Mouse (Mus musculus) right cerebral cortex, postnatal 25 days (tissue): Measurements from ENCODE around the gene Nkd1.

Experiments used
- DNase-seq: peaks from one replicate; pipeline ENCODE4 v3.0.0; 2022

The Nkd1 gene

GRCm38 (mm10) chr8:88577666-88578065 lies 56.5 kb downstream of the Nkd1 start:
- no peak for DNase-seq

GRCm38 (mm10) chr8:88578413-88579175 lies 57.4 kb downstream of the Nkd1 start:
- DNase-seq: no peak

GRCm38 (mm10) chr8:88579246-88579645 lies 58.1 kb downstream of the Nkd1 start:
- DNase-seq: no peak

- DNase-seq: peak; percentile 49
These were observed 58.6 kb downstream of the Nkd1 start for GRCm38 (mm10) chr8:88579668-88580330.

- DNase-seq: no peak
These were observed 59.6 kb downstream of the Nkd1 start for GRCm38 (mm10) chr8:88580785-88581184.

GRCm38 (mm10) chr8:88583863-88584262 lies 62.7 kb downstream of the Nkd1 start:
- DNase-seq: no peak

- DNase-seq: no peak
These were observed 67.2 kb downstream of the Nkd1 start for GRCm38 (mm10) chr8:88588205-88588889.

GRCm38 (mm10) chr8:88590226-88590625 lies 69.1 kb downstream of the Nkd1 start:
- no peak for DNase-seq

- DNase-seq: no peak
These were observed 72.8 kb downstream of the Nkd1 start for GRCm38 (mm10) chr8:88593947-88594346.

- no peak for DNase-seq
These were observed 74.9 kb downstream of the Nkd1 start for GRCm38 (mm10) chr8:88596042-88596441.

GRCm38 (mm10) chr8:88598578-88598977 lies 77.4 kb downstream of the Nkd1 start:
- no peak for DNase-seq

- no peak for DNase-seq
These were observed 78.3 kb downstream of the Nkd1 start for GRCm38 (mm10) chr8:88599491-88599890.

GRCm38 (mm10) chr8:88603446-88603989 lies 82.4 kb downstream of the Nkd1 start:
- no peak for DNase-seq

GRCm38 (mm10) chr8:88604065-88605038 lies 83.2 kb downstream of the Nkd1 start:
- no peak for DNase-seq

GRCm38 (mm10) chr8:88605361-88606040 lies 84.3 kb downstream of the Nkd1 start:
- DNase-seq: no peak

- DNase-seq: no peak
These were observed 87.9 kb downstream of the Nkd1 start for GRCm38 (mm10) chr8:88609036-88609435.

- DNase-seq: no peak
These were observed 89.1 kb downstream of the Nkd1 start for GRCm38 (mm10) chr8:88610271-88610670.

GRCm38 (mm10) chr8:88614981-88615380 lies 93.8 kb downstream of the Nkd1 start:
- no peak for DNase-seq

- no peak for DNase-seq
These were observed 97.5 kb downstream of the Nkd1 start for GRCm38 (mm10) chr8:88618612-88619011.

- no peak for DNase-seq
These were observed 98.4 kb downstream of the Nkd1 start for GRCm38 (mm10) chr8:88619513-88619912.

- DNase-seq: no peak
These were observed 99.8 kb downstream of the Nkd1 start for GRCm38 (mm10) chr8:88620931-88621330.

GRCm38 (mm10) chr8:88621408-88621807 lies 100.3 kb downstream of the Nkd1 start:
- DNase-seq: peak; percentile 68
